Mouse (Mus musculus): ENCODE results near the gene Ndufs4.

GRCm38 (mm10) chr13:114425230-114425629 is 37.2 kb upstream of the Ndufs4 start:
- no peak for TF ChIP-seq CTCF (IDR thresholded peaks at IDR 0.05; ENCODE audit: borderline replicate concordance, insufficient read depth, low read depth, low read length)
- TF ChIP-seq POLR2A (IDR thresholded peaks at IDR 0.05; ENCODE audit: borderline replicate concordance, insufficient read depth, low read length) = no peak
